Comparison of ENCODE assay signal across 28 mouse cellular contexts in genomic region chr3:84126721-84127120, GRCm38 (mm10). TPM values are rescaled to one million over a fixed set of nuclear protein-coding genes. Genes with fewer than 3 reads are reported as not detected.
DNase-seq lines count a peak whose midpoint lies in the region; TF ChIP-seq lines count a peak whose summit lies in the region.
"Had no signal": no experiment of that assay in that cellular context is flagged by ENCODE, and none has a peak within 500 bp of the region (broad histone marks: within the 10 kb centered on the region; RNA-seq: fewer than 3 reads in every experiment).

No protein-coding gene starts in this region.

- no peak overlapping the region for H3K4me3 ChIP-seq in bone marrow, adult 2 months (replicated peaks; ENCODE audit: control insufficient read depth, low read depth, low read length)
- H3K4me3 ChIP-seq: embryonic facial prominence, embryonic 13.5 days; forebrain, embryonic 10.5 days; heart, embryonic 10.5 days; heart, embryonic 15.5 days; intestine, embryonic 15.5 days; limb, embryonic 12.5 days; liver, embryonic 15.5 days; myocyte; stomach, embryonic 15.5 days had no signal

- WGBS in bone marrow, adult 2 months = 58% methylated on average over 3 of the region's 3 CpGs

- DNase-seq in 416B (ENCODE audit: low read depth) (peak; percentile 24), A20 (ENCODE audit: low read depth, low spot score) (peak; percentile 71)
- DNase-seq in natural killer cell, adult 2 months (ENCODE audit: low spot score in 2 of 2) = peak; percentile 19 to 31
- DNase-seq in cerebellum, adult 11-12 months = no peak
- no peak for DNase-seq in kidney, postnatal 36 days
- DNase-seq in embryo, embryonic 11 days = no peak
- DNase-seq: adrenal gland, adult 8-10 months; cerebellum, adult 9-10 months; cerebellum, postnatal 36 days; forebrain, postnatal 0 days; gastrocnemius, postnatal 10 days; heart, adult 11 months; kidney, adult 8-10 months; kidney, postnatal 10 days; lung, embryonic 14.5 days; lung, postnatal 14 days; right cerebral cortex, postnatal 25 days had no signal

- no peak for TF ChIP-seq CTCF in bone marrow, adult 2 months (IDR thresholded peaks at IDR 0.05; ENCODE audit: control insufficient read depth, insufficient read depth, low read length)

- H3K4me1 ChIP-seq in bone marrow, adult 2 months (ENCODE audit: control insufficient read depth, insufficient read depth, low read length) = peaks cover 5% of the 10 kb centered on the region
- H3K4me1 ChIP-seq: heart, embryonic 10.5 days; heart, embryonic 15.5 days had no signal

- H3K27ac ChIP-seq in bone marrow, adult 2 months (ENCODE audit: control insufficient read depth, insufficient read depth, low read depth, low read length, poor library complexity) = peak overlapping the region; percentile 43
- H3K27ac ChIP-seq: embryonic facial prominence, embryonic 13.5 days; forebrain, embryonic 10.5 days; heart, embryonic 10.5 days; heart, embryonic 15.5 days; intestine, embryonic 15.5 days; limb, embryonic 12.5 days; liver, embryonic 15.5 days; stomach, embryonic 15.5 days had no signal

- no peak for TF ChIP-seq POLR2A in bone marrow, adult 2 months (IDR thresholded peaks at IDR 0.05; ENCODE audit: borderline replicate concordance, control insufficient read depth, low read depth, low read length)

RNA-seq across cellular contexts. Expression of gene Mnd1, which starts 28.9 kb away (rescaled TPM):
- 8.3 and 11.7 TPM in 2 replicates for polyA plus RNA-seq in bone marrow, adult 2 months (2011; ENCODE audit: insufficient read depth, insufficient read length, low replicate concordance, missing spikeins)

RNA-seq across cellular contexts. Expression of gene Gm6525, which starts 47.2 kb away (rescaled TPM):
- polyA plus RNA-seq in bone marrow, adult 2 months (2011; ENCODE audit: insufficient read depth, insufficient read length, low replicate concordance, missing spikeins) = 2.8 and 13.8 TPM in 2 replicates
- polyA plus RNA-seq: liver, adult 2 months had no signal

Comparison
In these comparisons a context has a peak if more than half of its experiments do, and no peak if none do; other contexts are left out.
1. DNase-seq: peak in 416B (single experiment), A20 (single experiment) and natural killer cell, adult 2 months (2 of 2); none in cerebellum, adult 11-12 months (single experiment), kidney, postnatal 36 days (0 of 2) and embryo, embryonic 11 days (single experiment).